Mouse (Mus musculus) lung, postnatal 0 days (tissue): ENCODE measurements around the gene Glrx.

Experiments used
- CTCF ChIP-seq: IDR thresholded peaks from 2 replicates; pipeline ENCODE4 v1.5.1; 2016; ENCODE audit warnings: antibody characterized with exemption, mild to moderate bottlenecking
- EP300 ChIP-seq: IDR thresholded peaks from 2 replicates; pipeline ENCODE4 v1.6.1; 2016; ENCODE audit warnings: antibody characterized with exemption, mild to moderate bottlenecking, control low read depth

DNA sequence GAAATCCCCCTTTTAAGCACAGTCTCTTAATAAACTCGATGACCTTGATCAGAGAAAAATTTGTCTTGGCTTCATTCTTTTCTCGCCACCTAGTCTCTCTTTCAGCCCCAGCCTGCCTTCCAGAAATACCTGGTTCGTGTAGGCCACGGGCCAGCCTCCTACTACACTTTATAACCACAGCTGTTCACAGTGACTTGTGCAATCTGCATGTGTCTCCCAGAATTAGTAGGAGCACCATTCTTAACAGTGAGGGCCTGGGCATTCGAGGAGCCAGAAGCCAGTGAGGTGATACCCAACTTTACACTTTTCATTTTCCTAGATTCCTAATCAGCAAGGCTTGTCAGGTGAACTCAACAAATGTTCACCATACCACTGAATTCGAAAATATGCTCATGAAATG is 36.9 kb downstream of the Glrx start:
- TF ChIP-seq CTCF, result no peak
- no peak for TF ChIP-seq EP300
